Mouse (Mus musculus) ES-Bruce4 (cell line): Measurements from ENCODE around the gene Rbm41. TPM values are rescaled to one million over a fixed set of nuclear protein-coding genes. Genes with fewer than 3 reads are reported as not detected.

Source experiments
- H3K27ac ChIP-seq: 2 replicates; pipeline ENCODE4 v1.5.1; 2012; ENCODE audit warnings: low read length, inconsistent platforms; ENCODE audit not compliant: insufficient read depth
- H3K27me3 ChIP-seq: 2 replicates; pipeline ENCODE4 v1.6.1; 2012; ENCODE audit warnings: mild to moderate bottlenecking, low read length, inconsistent platforms; ENCODE audit not compliant: control insufficient read depth, poor library complexity, insufficient read depth, severe bottlenecking
- H3K36me3 ChIP-seq: 2 replicates; pipeline ENCODE4 v1.6.1; 2012; ENCODE audit warnings: inconsistent platforms, mild to moderate bottlenecking, low read length, moderate library complexity; ENCODE audit not compliant: control insufficient read depth, poor library complexity, insufficient read depth, severe bottlenecking
- H3K4me1 ChIP-seq: one replicate; pipeline ENCODE4 v1.8.1; 2011; ENCODE audit warnings: low read length; ENCODE audit not compliant: control insufficient read depth, insufficient read depth
- H3K4me3 ChIP-seq: 2 replicates; pipeline ENCODE4 v1.5.1; 2011; ENCODE audit warnings: low read depth, mild to moderate bottlenecking, low read length
- H3K9ac ChIP-seq: 2 replicates; pipeline ENCODE4 v1.6.1; 2012; ENCODE audit warnings: low read depth, mild to moderate bottlenecking, inconsistent platforms; ENCODE audit not compliant: poor library complexity, severe bottlenecking
- H3K9me3 ChIP-seq: replicated peaks from 2 replicates; pipeline ENCODE4 v1.6.1; 2012; ENCODE audit warnings: mild to moderate bottlenecking, low read length, inconsistent platforms; ENCODE audit not compliant: control insufficient read depth, poor library complexity, insufficient read depth, severe bottlenecking
- CTCF ChIP-seq: IDR thresholded peaks from one replicate; pipeline ENCODE4 v1.8.1; 2011; ENCODE audit warnings: low read depth, low read length
- EP300 ChIP-seq: IDR thresholded peaks from 2 replicates; pipeline ENCODE4 v1.6.1; 2011; ENCODE audit warnings: low read depth, low read length; ENCODE audit not compliant: insufficient read depth
- POLR2A ChIP-seq: IDR thresholded peaks from one replicate; pipeline ENCODE4 v1.8.1; 2011; ENCODE audit warnings: low read length; ENCODE audit not compliant: insufficient read depth
- polyA plus RNA-seq: library from polyadenylated mRNA; stranded (reverse); fragments of >200 nt; gene quantifications from 2 replicates; pipeline ENCODE4 v1.2.4, GENCODE M21; 2011; ENCODE audit warnings: low read depth; ENCODE audit not compliant: missing spikeins, insufficient read depth, insufficient read length

Gene Rbm41
- polyA plus RNA-seq, 1 experiment, result 24.4 TPM

DNA sequence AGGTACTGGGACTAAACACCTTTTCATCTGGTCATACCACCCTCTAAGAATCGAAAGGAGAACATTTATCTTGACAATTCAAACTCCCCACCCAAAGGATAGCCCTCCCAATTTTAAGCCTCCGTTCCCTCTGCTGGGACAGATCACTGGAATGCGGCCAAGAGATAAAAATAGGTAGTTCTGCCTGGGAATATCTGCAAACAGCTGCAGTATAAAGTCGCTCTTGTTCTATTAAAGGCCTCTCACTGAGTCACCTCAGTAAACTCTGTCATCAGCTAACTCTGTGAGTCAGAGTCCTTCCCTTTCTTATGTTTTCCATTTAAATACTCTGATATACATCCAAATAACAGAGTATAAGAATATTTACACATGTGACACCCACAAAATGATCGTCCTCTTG, 139.0 kb downstream of the Rbm41 start:
- no peaks in the 10 kb centered on the region for H3K36me3 ChIP-seq
- H3K27ac ChIP-seq, result no peak overlapping the region
- no peaks in the 10 kb centered on the region for H3K9me3 ChIP-seq
- no peaks in the 10 kb centered on the region for H3K27me3 ChIP-seq
- no peak overlapping the region for H3K9ac ChIP-seq
- TF ChIP-seq EP300 (no peak), POLR2A (no peak)
- no peaks in the 10 kb centered on the region for H3K4me1 ChIP-seq
- no peak overlapping the region for H3K4me3 ChIP-seq

DNA sequence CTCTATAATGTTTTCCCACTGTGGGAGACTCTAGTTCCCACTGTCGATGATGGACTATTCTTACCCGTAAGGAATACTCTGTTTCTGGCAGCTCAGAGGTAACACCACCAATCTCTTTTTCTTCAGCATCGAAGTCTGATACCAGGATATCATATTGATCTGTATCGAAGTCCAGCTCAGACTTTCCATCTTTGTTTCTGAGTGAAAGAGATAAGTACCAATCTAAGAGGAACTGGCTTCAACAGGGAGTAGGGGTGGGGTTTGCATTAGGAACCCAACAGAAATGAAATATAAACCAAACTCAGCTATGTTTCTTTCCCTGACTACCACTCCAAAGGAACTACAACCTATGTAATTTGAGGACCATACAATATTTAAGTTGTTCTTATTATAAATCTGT, 143.6 kb downstream of the Rbm41 start:
- H3K9me3 ChIP-seq, result no peaks in the 10 kb centered on the region
- H3K27me3 ChIP-seq, result no peaks in the 10 kb centered on the region
- TF ChIP-seq CTCF, result no peak
- no peak overlapping the region for H3K27ac ChIP-seq
- H3K4me1 ChIP-seq, result no peaks in the 10 kb centered on the region
- H3K36me3 ChIP-seq, result no peaks in the 10 kb centered on the region
- no peak overlapping the region for H3K4me3 ChIP-seq
- H3K9ac ChIP-seq, result no peak overlapping the region

DNA sequence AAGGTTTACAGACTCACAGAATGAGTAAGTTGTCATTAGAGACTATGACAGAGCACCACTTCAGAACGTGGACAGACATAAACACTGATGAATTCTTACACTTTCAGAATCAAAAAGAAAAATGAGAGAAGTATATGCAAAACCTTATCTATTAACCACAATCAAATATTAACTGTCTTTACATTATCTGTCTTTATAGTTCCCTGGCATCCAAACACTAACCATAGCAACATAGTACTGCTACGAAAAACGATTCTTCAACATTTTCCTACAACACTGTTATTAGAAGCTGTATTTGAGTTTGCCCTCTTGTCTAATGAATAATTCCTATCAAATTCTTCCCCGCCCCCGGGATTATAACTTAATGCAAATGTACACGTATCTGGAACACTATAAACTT, 157.3 kb downstream of the Rbm41 start:
- no peak overlapping the region for H3K4me3 ChIP-seq
- H3K9me3 ChIP-seq, result no peaks in the 10 kb centered on the region
- no peak overlapping the region for H3K27ac ChIP-seq
- H3K36me3 ChIP-seq, result no peaks in the 10 kb centered on the region
- TF ChIP-seq EP300 (no peak), CTCF (no peak), POLR2A (no peak)
- H3K9ac ChIP-seq, result no peak overlapping the region
- no peaks in the 10 kb centered on the region for H3K27me3 ChIP-seq
- H3K4me1 ChIP-seq, result no peaks in the 10 kb centered on the region

Other genes starting within 250 kb of the Rbm41 start
- 1.5 TPM in 1 of 2 replicates, not detected in the other for gene Ripply1, start 216.2 kb downstream of the Rbm41 start, polyA plus RNA-seq
- gene Cldn2, start 197.8 kb downstream of the Rbm41 start, polyA plus RNA-seq, result not detected in 2 replicates
- 19.2 and 24.3 TPM in 2 replicates for gene Morc4, start 126.9 kb downstream of the Rbm41 start, polyA plus RNA-seq
- 160 and 181 TPM in 2 replicates for gene Nup62cl, start 64.1 kb upstream of the Rbm41 start, polyA plus RNA-seq
- gene Pih1h3b, start 64.3 kb upstream of the Rbm41 start, polyA plus RNA-seq, result not detected in 2 replicates